ENCODE assay signal across 8 mouse cellular contexts in genomic region chr15:85677855-85678254, GRCm38 (mm10). TPM values are rescaled to one million over a fixed set of nuclear protein-coding genes. Genes with fewer than 3 reads are reported as not detected.
DNase-seq lines count a peak whose midpoint lies in the region.

No protein-coding gene starts in this region.

- intact Hi-C loops in heart, postnatal 25 days (cut with DNase I) = no loop called here

- peak; percentile 98 for DNase-seq in heart, adult 11 months
- DNase-seq in heart, postnatal 25 days (ENCODE audit: low spot score) = no peak
- peak; percentile 26 for DNase-seq in NIH3T3 (ENCODE audit: low read depth)
- peak; percentile 50 to 74 for DNase-seq in cerebellum, postnatal 4 days (ENCODE audit: low spot score in 2 of 2)
- DNase-seq in layer of hippocampus, adult 9-11 months = peak; percentile 86
- DNase-seq in right cerebral cortex, postnatal 4 days = peak; percentile 73
- no peak for DNase-seq in spleen, postnatal 36 days (ENCODE audit: low spot score in 2 of 2)
- DNase-seq in natural killer cell, adult 2 months (ENCODE audit: low spot score in 2 of 2) = no peak

RNA-seq across cellular contexts. Expression of gene Ppara, which starts 56.9 kb away (rescaled TPM):
- total RNA-seq in heart, postnatal 25 days (2021) = 10 to 100 TPM; 44.7 to 58.8 TPM

Comparison
In these comparisons a context has a peak if more than half of its experiments do, and no peak if none do; other contexts are left out.
1. DNase-seq: peak in heart, adult 11 months (single experiment), NIH3T3 (single experiment), cerebellum, postnatal 4 days (2 of 2), layer of hippocampus, adult 9-11 months (single experiment) and right cerebral cortex, postnatal 4 days (single experiment); none in heart, postnatal 25 days (single experiment), spleen, postnatal 36 days (0 of 2) and natural killer cell, adult 2 months (0 of 2).